Mouse (Mus musculus) lung, embryonic 14.5 days (tissue): ENCODE results near the gene Ercc1. TPM values are rescaled to one million over a fixed set of nuclear protein-coding genes. Genes with fewer than 3 reads are reported as not detected.

Experiments used
- ATAC-seq: fragments of 200-750 bp; cut with Nextera tagmentation; 2 replicates; pipeline ENCODE4 v1.8.0; 2017; ENCODE audit warnings: mild to moderate bottlenecking, moderate TSS enrichment, moderate library complexity; ENCODE audit not compliant: insufficient read depth
- DNase-seq: peaks from one replicate; pipeline ENCODE4 v3.0.0-alpha.2; 2015
- H3K27ac ChIP-seq: fragments of 300-500 bp; sonication (generic); 2 replicates; pipeline ENCODE4 v1.5.1; 2014; ENCODE audit warnings: low read depth, mild to moderate bottlenecking, moderate library complexity
- H3K27me3 ChIP-seq: fragments of 300-500 bp; sonication (generic); 2 replicates; pipeline ENCODE4 v1.6.1; 2014; ENCODE audit warnings: low read length, control low read depth; ENCODE audit not compliant: insufficient read depth
- H3K36me3 ChIP-seq: fragments of 300-500 bp; sonication (generic); 2 replicates; pipeline ENCODE4 v1.6.1; 2014; ENCODE audit warnings: control low read depth; ENCODE audit not compliant: insufficient read depth
- H3K4me1 ChIP-seq: fragments of 300-500 bp; sonication (generic); 2 replicates; pipeline ENCODE4 v1.6.1; 2014; ENCODE audit warnings: antibody characterized with exemption, control low read depth; ENCODE audit not compliant: insufficient read depth
- H3K4me2 ChIP-seq: fragments of 300-500 bp; sonication (generic); 2 replicates; pipeline ENCODE4 v1.6.1; 2014; ENCODE audit warnings: mild to moderate bottlenecking
- H3K4me3 ChIP-seq: fragments of 300-500 bp; sonication (generic); 2 replicates; pipeline ENCODE4 v1.5.1; 2014; ENCODE audit warnings: low read depth, low read length
- H3K9ac ChIP-seq: fragments of 300-500 bp; sonication (generic); 2 replicates; pipeline ENCODE4 v1.6.1; 2014
- H3K9me3 ChIP-seq: fragments of 300-500 bp; sonication (generic); 2 replicates; pipeline ENCODE4 v1.6.1; 2016; ENCODE audit warnings: low read depth, low read length, control low read depth
- CTCF ChIP-seq: IDR thresholded peaks from 2 replicates; pipeline ENCODE4 v1.5.1; 2016; ENCODE audit warnings: antibody characterized with exemption, low read depth
- WGBS: fragments of 180-500 bp; shearing (Covaris S2); extraction: QIAGEN DNeasy Blood & Tissue Kit; methylation state at CpG from one replicate; pipeline ENCODE4 v1.1.7; 2014; 5-methylcytosine and 5-hydroxymethylcytosine counted together
- polyA plus RNA-seq: library from polyadenylated mRNA; unstranded; fragments of >200 nt; fragmentation: Nextera tagmentation; extraction: Ambion mirVana; gene quantifications from 2 replicates; pipeline ENCODE4 v1.2.1, GENCODE M21; 2014

The Ercc1 gene
- polyA plus RNA-seq, 1 experiment from 2014 or later: 90.5 TPM

DNA sequence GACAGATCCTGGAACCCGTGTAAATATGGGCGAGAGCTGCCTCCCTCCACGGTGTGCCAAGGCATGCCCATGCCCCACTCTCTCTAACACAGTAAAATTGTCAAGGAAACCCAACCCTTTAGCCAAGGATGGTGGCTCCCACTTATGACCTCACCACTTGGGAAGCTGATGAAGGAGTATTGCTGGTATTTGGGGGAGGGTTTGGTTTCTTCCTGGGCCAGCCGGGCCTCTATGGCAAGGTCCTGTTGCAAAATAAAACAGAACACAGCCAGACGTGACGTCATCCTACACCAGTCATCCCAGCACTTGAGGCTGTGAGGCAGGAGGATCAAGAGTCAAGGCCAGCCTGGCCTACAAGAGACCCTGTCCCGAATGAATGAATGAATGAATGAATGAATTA, 6.0 kb upstream of the Ercc1 start:
- H3K4me2 ChIP-seq: no peak overlapping the region
- no peaks in the 10 kb centered on the region; the same call in 1 of the 2 replicates for H3K4me1 ChIP-seq
- WGBS: 51% methylated on average over 7 of the region's 7 CpGs
- no peak for TF ChIP-seq CTCF
- no peak overlapping the region for H3K4me3 ChIP-seq
- H3K9me3 ChIP-seq: no peaks in the 10 kb centered on the region
- ATAC-seq: no peak
- H3K36me3 ChIP-seq: no peaks in the 10 kb centered on the region
- DNase-seq: peak; percentile 30
- H3K9ac ChIP-seq: no peak overlapping the region
- peaks cover 12% of the 10 kb centered on the region for H3K27me3 ChIP-seq
- H3K27ac ChIP-seq: no peak overlapping the region

DNA sequence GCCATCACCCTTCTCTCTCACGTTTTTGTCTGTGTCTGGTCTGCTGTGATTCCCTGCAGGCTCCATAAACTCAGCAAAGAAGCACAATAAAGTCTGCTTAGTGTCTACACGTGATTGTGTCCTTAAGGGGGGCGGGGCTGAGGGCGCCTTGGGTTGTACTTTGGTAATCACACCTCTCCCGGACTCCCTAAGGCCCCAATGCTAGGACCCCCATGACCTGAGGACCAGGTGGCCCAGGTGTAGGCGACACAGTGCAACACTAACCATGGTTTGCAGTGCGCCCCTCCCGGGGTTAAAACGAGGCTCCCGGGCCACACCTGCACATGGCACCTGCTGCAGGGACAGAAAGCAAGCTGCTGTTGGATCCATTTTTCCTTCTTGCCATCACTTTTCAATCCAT, 3.3 kb upstream of the Ercc1 start:
- ATAC-seq (no peak), DNase-seq (no peak)
- Histone ChIP-seq H3K36me3 (no peaks in the 10 kb centered on the region), H3K4me1 (no peaks in the 10 kb centered on the region; the same call in 1 of the 2 replicates), H3K9ac (no peak overlapping the region; the same call in 1 of the 2 replicates), H3K4me3 (peak overlapping the region; percentile 47; the same call in 1 of the 2 replicates), H3K4me2 (peak overlapping the region; percentile 94), H3K27ac (no peak overlapping the region), H3K9me3 (no peaks in the 10 kb centered on the region), H3K27me3 (peaks cover 12% of the 10 kb centered on the region)
- WGBS: 21% methylated on average over 10 of the region's 10 CpGs
- TF ChIP-seq CTCF: no peak

DNA sequence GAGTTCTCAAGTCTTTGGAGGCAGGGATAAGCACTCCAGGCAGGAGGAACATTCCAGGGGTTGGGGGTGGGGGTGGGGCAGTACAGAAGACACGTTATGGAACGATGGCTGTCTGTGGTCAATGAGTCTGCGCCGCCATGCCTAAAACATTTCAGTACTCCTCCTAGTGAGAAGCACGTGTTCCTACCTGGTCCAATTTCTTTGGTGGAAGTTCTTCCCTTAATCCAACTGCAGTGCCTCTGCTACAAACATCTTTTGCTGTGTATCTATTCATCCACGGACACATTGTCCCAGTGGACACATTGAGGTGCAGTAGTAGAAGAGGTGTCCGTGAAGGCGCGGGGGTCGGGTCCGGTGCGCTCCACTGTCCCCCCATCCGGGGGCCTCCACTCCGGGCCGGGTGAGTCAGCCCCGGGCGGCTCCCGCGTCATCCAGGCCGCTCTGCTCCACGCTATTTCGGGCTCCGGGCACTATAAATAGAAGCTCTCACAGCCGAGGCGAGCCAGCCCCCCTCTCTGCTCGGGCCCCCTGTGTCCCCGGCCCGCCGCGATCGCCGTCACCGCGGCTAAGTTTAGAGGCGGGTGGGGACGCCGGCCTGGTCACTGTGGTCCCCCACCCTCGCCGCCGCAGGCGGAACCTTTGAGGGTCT, 2.7 kb upstream of the Ercc1 start:
- H3K27ac ChIP-seq: peak overlapping the region; percentile 60; the same call in 1 of the 2 replicates
- no peaks in the 10 kb centered on the region; the same call in 1 of the 2 replicates for H3K4me1 ChIP-seq
- ATAC-seq: peak; percentile 40
- DNase-seq: peak; percentile 57
- no peak for TF ChIP-seq CTCF
- WGBS: under 1% methylated on average over 41 of the region's 41 CpGs
- H3K36me3 ChIP-seq: no peaks in the 10 kb centered on the region
- peaks cover 12% of the 10 kb centered on the region for H3K27me3 ChIP-seq
- H3K4me2 ChIP-seq: peak overlapping the region; percentile 94
- H3K9ac ChIP-seq: peak overlapping the region; percentile 48
- H3K9me3 ChIP-seq: no peaks in the 10 kb centered on the region
- peak overlapping the region; percentile 47 for H3K4me3 ChIP-seq

DNA sequence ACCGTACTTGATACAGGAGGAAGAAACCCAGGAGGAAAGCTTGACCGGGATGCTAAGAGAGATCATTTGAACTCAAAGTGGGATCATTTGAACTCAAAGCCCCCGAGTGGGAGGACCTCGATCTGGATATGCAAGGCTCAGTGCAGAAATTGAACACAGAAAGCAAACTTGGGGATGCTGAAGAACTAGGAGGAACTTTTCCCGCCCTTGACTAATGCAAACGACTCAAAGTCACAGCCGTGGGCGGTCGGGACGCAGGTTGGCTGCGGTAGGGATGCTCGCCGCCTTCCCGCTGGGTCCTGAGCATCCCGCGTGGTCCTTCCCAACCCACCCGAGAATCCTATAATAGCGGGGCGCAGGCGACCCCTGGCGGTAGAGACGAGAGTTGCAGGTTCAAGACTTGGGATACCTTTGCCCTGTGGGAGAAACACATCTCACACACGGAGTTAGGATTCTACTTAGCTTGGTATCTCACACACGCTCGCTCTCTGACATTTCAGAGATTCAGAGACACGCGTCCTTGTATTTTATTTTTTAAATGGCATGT, 2.0 kb upstream of the Ercc1 start:
- no peaks in the 10 kb centered on the region for H3K36me3 ChIP-seq
- peak; percentile 98 for TF ChIP-seq CTCF
- peak overlapping the region; percentile 94 for H3K4me2 ChIP-seq
- ATAC-seq: no peak
- peak overlapping the region; percentile 60; the same call in 1 of the 2 replicates for H3K27ac ChIP-seq
- WGBS: 1% methylated on average over 27 of the region's 27 CpGs
- H3K4me3 ChIP-seq: peak overlapping the region; percentile 47
- no peaks in the 10 kb centered on the region; the same call in 1 of the 2 replicates for H3K4me1 ChIP-seq
- peaks cover 12% of the 10 kb centered on the region for H3K27me3 ChIP-seq
- peak; percentile 94 for DNase-seq
- no peaks in the 10 kb centered on the region for H3K9me3 ChIP-seq
- peak overlapping the region; percentile 48 for H3K9ac ChIP-seq

DNA sequence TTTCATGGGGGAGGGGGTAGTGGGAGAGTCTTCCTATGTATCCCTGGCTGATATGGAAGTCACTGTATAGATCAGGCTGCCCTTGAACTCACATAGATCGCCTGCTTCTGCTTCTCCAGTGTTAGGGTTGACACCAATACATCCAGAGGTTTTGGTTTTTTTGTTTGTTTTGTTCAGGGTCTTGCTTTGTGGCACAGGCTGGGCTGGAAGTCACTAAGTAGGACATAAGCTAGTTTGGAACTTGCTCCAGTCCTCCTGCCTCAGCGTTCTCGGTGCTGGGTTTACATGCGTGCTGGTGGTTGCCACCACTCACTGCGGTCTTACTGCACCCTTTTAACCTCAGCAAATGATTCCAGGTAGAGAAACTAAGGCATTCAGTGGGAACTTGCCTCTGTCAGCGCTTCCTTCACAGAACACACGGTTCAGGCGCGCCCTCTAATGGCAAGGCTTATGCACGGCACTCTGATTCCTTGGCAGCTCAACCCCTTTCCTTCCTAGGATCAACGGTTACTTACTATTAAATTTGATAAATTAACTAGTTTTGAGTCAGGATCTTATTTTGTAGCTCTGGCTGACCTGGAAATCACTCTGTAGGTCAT, 1.3 kb upstream of the Ercc1 start:
- WGBS: 1% methylated on average over 11 of the region's 11 CpGs
- H3K9me3 ChIP-seq: no peaks in the 10 kb centered on the region
- H3K4me3 ChIP-seq: no peak overlapping the region
- no peaks in the 10 kb centered on the region; the same call in 1 of the 2 replicates for H3K4me1 ChIP-seq
- H3K36me3 ChIP-seq: peaks cover 3% of the 10 kb centered on the region; the same call in 1 of the 2 replicates
- H3K27me3 ChIP-seq: peaks cover 12% of the 10 kb centered on the region
- no peak overlapping the region for H3K9ac ChIP-seq
- H3K27ac ChIP-seq: no peak overlapping the region
- peak; percentile 90 for TF ChIP-seq CTCF
- peak overlapping the region; percentile 94 for H3K4me2 ChIP-seq
- ATAC-seq: no peak
- DNase-seq: peak; percentile 93

DNA sequence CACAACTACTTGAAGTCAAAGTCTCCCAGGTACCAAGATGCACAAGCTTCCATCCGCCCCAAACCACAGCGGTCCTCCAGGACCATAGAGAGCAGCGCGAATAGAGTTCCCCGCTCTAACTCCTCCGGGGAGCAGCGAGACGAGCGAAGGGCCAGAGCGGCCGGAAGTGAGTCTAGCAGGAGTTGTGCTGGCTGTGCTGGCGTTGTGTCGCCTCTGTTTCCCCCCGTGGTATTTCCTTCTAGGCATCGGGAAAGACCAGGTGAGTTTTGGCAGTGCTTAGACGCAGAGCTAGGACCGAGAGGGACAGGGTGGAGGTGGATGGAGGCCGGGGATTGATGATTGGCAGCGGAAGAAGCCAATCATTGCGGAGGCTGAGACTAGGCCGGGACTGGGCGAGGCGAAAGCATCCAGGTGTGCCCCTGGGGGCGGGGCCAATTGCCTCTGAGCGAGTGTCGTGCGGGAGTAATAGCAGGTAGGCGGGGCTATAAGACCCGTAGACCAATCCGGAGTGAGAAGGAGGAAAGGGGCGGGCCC, 427 bp downstream of the Ercc1 start:
- Histone ChIP-seq H3K4me2 (peak overlapping the region; percentile 83), H3K9me3 (no peaks in the 10 kb centered on the region), H3K4me1 (no peaks in the 10 kb centered on the region; the same call in 1 of the 2 replicates), H3K27ac (peak overlapping the region; percentile 88; the same call in 1 of the 2 replicates), H3K27me3 (peaks cover 12% of the 10 kb centered on the region), H3K9ac (peak overlapping the region; percentile 70), H3K36me3 (peaks cover 19% of the 10 kb centered on the region), H3K4me3 (peak overlapping the region; percentile 70)
- DNase-seq (peak; percentile 97), ATAC-seq (peak; percentile 89)
- 0 out of 2 replicates have a peak, but pooled peaks have one; percentile 2 for TF ChIP-seq CTCF
- under 1% methylated on average over 31 of the region's 31 CpGs for WGBS
